19 mouse cellular contexts compared by ENCODE assay signal in the genomic region with DNA sequence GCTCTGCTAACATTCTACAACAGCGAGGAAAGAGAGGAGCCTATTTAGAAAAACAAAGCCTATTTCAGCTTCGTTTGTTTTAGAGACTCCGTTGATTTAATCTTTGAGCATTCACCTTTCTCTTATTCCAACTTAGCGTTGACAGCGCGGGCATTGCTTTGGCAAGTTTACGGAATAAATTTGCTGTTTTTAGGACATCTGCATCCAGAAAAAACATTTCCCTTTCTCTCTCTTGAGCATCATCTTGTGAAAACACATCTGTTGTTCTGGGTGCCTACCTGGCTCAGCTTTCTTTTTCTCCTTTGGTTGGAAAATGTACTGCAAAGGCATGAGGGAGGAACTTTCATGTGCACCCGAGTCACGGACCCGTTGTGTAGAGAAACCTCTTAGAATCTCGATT.
DNase-seq lines count a peak whose midpoint lies in the region.
"Had no signal": no experiment of that assay in that cellular context is flagged by ENCODE, and none has a peak within 500 bp of the region (broad histone marks: within the 10 kb centered on the region; RNA-seq: fewer than 3 reads in every experiment).

No protein-coding gene starts in this region.

- intact Hi-C loops in left cerebral cortex, postnatal 4 days (cut with DNase I), result no loop called here

- DNase-seq in heart, adult 11 months, result peak; percentile 21
- no peak for DNase-seq in heart, adult 9 months (ENCODE audit: low spot score in 2 of 2)
- DNase-seq in left cerebral cortex, adult 18-20 months (ENCODE audit: low spot score in 2 of 2), result peak; percentile 11 to 14
- no peak for DNase-seq in left cerebral cortex, postnatal 4 days
- peak; percentile 21 for DNase-seq in right cerebral cortex, postnatal 25 days
- DNase-seq in right cerebral cortex, postnatal 14 days, result no peak
- DNase-seq: adrenal gland, postnatal 10 days; adrenal gland, postnatal 36 days; B cell, adult 2 months; cerebellum, adult 11 months; cerebellum, adult 2 months; cerebellum, postnatal 10 days; cerebellum, postnatal 36 days; embryo, embryonic 11 days; gastrocnemius, adult 2 months; gastrocnemius, postnatal 14 days; heart, adult 18-20 months; heart, postnatal 14 days; heart, postnatal 4 days had no signal

Comparison
In these comparisons a context has a peak if more than half of its experiments do, and no peak if none do; other contexts are left out.
1. DNase-seq: peak in heart, adult 11 months (single experiment), left cerebral cortex, adult 18-20 months (2 of 2) and right cerebral cortex, postnatal 25 days (single experiment); none in heart, adult 9 months (0 of 2), left cerebral cortex, postnatal 4 days (single experiment) and right cerebral cortex, postnatal 14 days (single experiment).